Mouse (Mus musculus): ENCODE measurements around the gene Rin2.
"Not testable (repeated sequence)": the region's sequence is repeated elsewhere in the genome, so short reads cannot be mapped to it uniquely, and the experiment has no call there.

Rin2 gene

GRCm38 (mm10) chr2:145683536-145683935 is 8.5 kb downstream of the Rin2 start:
- DNase-seq (ENCODE audit: low read depth, low spot score) = no peak

- DNase-seq (ENCODE audit: low read depth, low spot score) = no peak
Measured at GRCm38 (mm10) chr2:145684151-145684550, 9.1 kb downstream of the Rin2 start.

- no peak for DNase-seq (ENCODE audit: low read depth, low spot score)
Measured at GRCm38 (mm10) chr2:145684891-145685290, 9.9 kb downstream of the Rin2 start.

- no peak for DNase-seq (ENCODE audit: low read depth, low spot score)
Measured at GRCm38 (mm10) chr2:145686017-145686416, 11.0 kb downstream of the Rin2 start.

- DNase-seq (ENCODE audit: low read depth, low spot score) = no peak
Measured at GRCm38 (mm10) chr2:145691367-145692009, 16.5 kb downstream of the Rin2 start.

GRCm38 (mm10) chr2:145697160-145697559 is 22.1 kb downstream of the Rin2 start:
- no peak for DNase-seq (ENCODE audit: low read depth, low spot score)

GRCm38 (mm10) chr2:145699414-145700071 is 24.5 kb downstream of the Rin2 start:
- DNase-seq (ENCODE audit: low read depth, low spot score) = peak; percentile 45

GRCm38 (mm10) chr2:145700237-145700985 is 25.4 kb downstream of the Rin2 start:
- DNase-seq (ENCODE audit: low read depth, low spot score) = no peak

- DNase-seq (ENCODE audit: low read depth, low spot score) = no peak
Measured at GRCm38 (mm10) chr2:145701605-145702335, 26.8 kb downstream of the Rin2 start.

- no peak for DNase-seq (ENCODE audit: low read depth, low spot score)
Measured at GRCm38 (mm10) chr2:145704738-145705137, 29.7 kb downstream of the Rin2 start.

GRCm38 (mm10) chr2:145709727-145710389 is 34.8 kb downstream of the Rin2 start:
- no peak for DNase-seq (ENCODE audit: low read depth, low spot score)

- DNase-seq (ENCODE audit: low read depth, low spot score) = no peak
Measured at GRCm38 (mm10) chr2:145711512-145711911, 36.5 kb downstream of the Rin2 start.

- no peak for DNase-seq (ENCODE audit: low read depth, low spot score)
Measured at GRCm38 (mm10) chr2:145712026-145712425, 37.0 kb downstream of the Rin2 start.

- DNase-seq (ENCODE audit: low read depth, low spot score) = no peak
Measured at GRCm38 (mm10) chr2:145717539-145717938, 42.5 kb downstream of the Rin2 start.

GRCm38 (mm10) chr2:145718624-145719183 is 43.7 kb downstream of the Rin2 start:
- no peak for DNase-seq (ENCODE audit: low read depth, low spot score)

- no peak for DNase-seq (ENCODE audit: low read depth, low spot score)
Measured at GRCm38 (mm10) chr2:145720157-145720556, 45.1 kb downstream of the Rin2 start.

GRCm38 (mm10) chr2:145720743-145721142 is 45.7 kb downstream of the Rin2 start:
- DNase-seq (ENCODE audit: low read depth, low spot score) = no peak

GRCm38 (mm10) chr2:145722304-145722703 is 47.3 kb downstream of the Rin2 start:
- not testable (repeated sequence) for DNase-seq (ENCODE audit: low read depth, low spot score)

- no peak for DNase-seq (ENCODE audit: low read depth, low spot score)
Measured at GRCm38 (mm10) chr2:145724288-145724687, 49.3 kb downstream of the Rin2 start.

GRCm38 (mm10) chr2:145729414-145729813 is 54.4 kb downstream of the Rin2 start:
- DNase-seq (ENCODE audit: low read depth, low spot score) = no peak

All from embryo, embryonic 11.5 days (tissue).